Mouse (Mus musculus): ENCODE results near the gene Atp6v0a4. TPM values are rescaled to one million over a fixed set of nuclear protein-coding genes. Genes with fewer than 3 reads are reported as not detected.

Atp6v0a4 gene
- polyA plus RNA-seq (2014; fragmentation: Illumina TruSeq; extraction: RNeasy Lipid Tissue Mini Kit (QIAGEN cat#74804); ENCODE audit: insufficient read depth, low read depth, low replicate concordance): 1.8 TPM

GRCm38 (mm10) chr6:38124207-38124835, at the start of gene Atp6v0a4:
Gene Atp6v0a4 (minus strand): TSS chr6:38124586.

GRCm38 (mm10) chr6:38109160-38109795, 15.1 kb downstream of the Atp6v0a4 start, which contains the start of gene Tmem213:
Gene Tmem213 (plus strand): TSS chr6:38109255.

GRCm38 (mm10) chr6:38046838-38047237, 77.5 kb downstream of the Atp6v0a4 start, which contains the start of gene Svopl:
Gene Svopl (minus strand): TSS chr6:38046996.

Other genes starting within 250 kb of the Atp6v0a4 start
- gene Svopl, start 77.6 kb downstream of the Atp6v0a4 start, polyA plus RNA-seq (2014; fragmentation: Illumina TruSeq; extraction: RNeasy Lipid Tissue Mini Kit (QIAGEN cat#74804); ENCODE audit: insufficient read depth, low read depth, low replicate concordance): 0.52 TPM
- gene Tmem213, start 15.3 kb downstream of the Atp6v0a4 start, polyA plus RNA-seq (2014; fragmentation: Illumina TruSeq; extraction: RNeasy Lipid Tissue Mini Kit (QIAGEN cat#74804); ENCODE audit: insufficient read depth, low read depth, low replicate concordance): 3.5 TPM
- 1.5 TPM for gene D630045J12Rik, start 129.4 kb upstream of the Atp6v0a4 start, polyA plus RNA-seq (2014; fragmentation: Illumina TruSeq; extraction: RNeasy Lipid Tissue Mini Kit (QIAGEN cat#74804); ENCODE audit: insufficient read depth, low read depth, low replicate concordance)
- gene Zc3hav1l, start 174.7 kb upstream of the Atp6v0a4 start, polyA plus RNA-seq (2014; fragmentation: Illumina TruSeq; extraction: RNeasy Lipid Tissue Mini Kit (QIAGEN cat#74804); ENCODE audit: insufficient read depth, low read depth, low replicate concordance): 0.75 TPM
- gene Zc3hav1, start 230.0 kb upstream of the Atp6v0a4 start, polyA plus RNA-seq (2014; fragmentation: Illumina TruSeq; extraction: RNeasy Lipid Tissue Mini Kit (QIAGEN cat#74804); ENCODE audit: insufficient read depth, low read depth, low replicate concordance): 20.6 TPM

Data from lung, adult 10 weeks (tissue).